Mouse (Mus musculus) gastrocnemius, adult 18-20 months (tissue): ENCODE results near the gene Olfr117. TPM values are rescaled to one million over a fixed set of nuclear protein-coding genes. Genes with fewer than 3 reads are reported as not detected.
"Not testable (repeated sequence)": the region's sequence is repeated elsewhere in the genome, so short reads cannot be mapped to it uniquely, and the experiment has no call there.

ENCODE experiments used
- DNase-seq: peaks from one replicate; pipeline ENCODE4 v3.0.0; 2021; ENCODE audit warnings: low spot score
- long read RNA-seq, 2 experiments: library from polyadenylated mRNA; stranded (forward); transcript quantifications; one replicate each; pipeline ENCODE4 v2.0.0; 2021
- total RNA-seq, 2 experiments: library from RNA; stranded (reverse); gene quantifications; 2 replicates each; pipeline ENCODE4 v1.2.3; 2021

Gene Olfr117
- total RNA-seq = not detected
- long read RNA-seq, experiment 1 = 0 reads
- long read RNA-seq, experiment 2 = 0 reads

- no peak for DNase-seq
Measured at GRCm38 (mm10) chr17:37663682-37664081, at the start of gene Olfr117. Gene Olfr117 (minus strand): TSS chr17:37663782.

DNA sequence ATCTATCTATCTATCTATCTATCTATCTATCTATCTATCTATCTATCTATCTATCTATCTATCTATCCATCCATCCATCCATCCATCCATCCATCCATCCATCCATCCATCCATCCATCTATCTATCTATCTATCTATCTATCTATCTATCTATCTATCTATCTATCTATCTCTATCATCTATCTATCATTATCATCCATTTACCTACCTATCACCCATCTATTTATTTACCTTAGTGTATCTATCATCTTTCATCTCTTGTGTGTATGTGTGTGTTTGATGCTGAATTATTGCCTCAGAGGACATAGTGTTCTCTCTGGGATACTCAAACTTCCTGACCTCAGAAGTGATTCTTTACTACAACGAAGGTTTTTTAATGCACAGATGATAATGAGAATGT, 32.7 kb upstream of the Olfr117 start, which contains the start of gene Olfr119:
Gene Olfr119, plus strand, starts transcription at position 301 of the 400 bp plus-strand sequence.
- not testable (repeated sequence) for DNase-seq

DNA sequence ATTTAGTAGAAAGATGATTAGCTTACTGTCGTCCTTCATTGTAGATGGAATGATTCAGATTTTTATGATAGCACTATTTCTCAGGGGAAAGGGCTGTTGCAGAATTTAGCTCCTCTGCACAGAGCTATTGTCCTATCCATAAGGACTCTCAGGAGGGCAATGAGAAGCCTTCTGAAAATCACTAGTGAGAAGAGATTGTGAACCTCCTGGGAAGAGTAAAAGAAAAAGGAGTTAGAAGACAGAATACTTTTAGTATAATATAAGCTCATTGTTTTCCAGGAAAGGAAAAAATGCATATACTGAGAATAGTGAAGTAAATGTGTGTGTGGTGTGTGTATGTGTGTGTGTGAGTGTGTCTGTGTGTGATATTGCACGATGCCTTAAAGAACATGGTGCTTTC, 3.1 kb upstream of the Olfr117 start, which contains the start of gene Olfr118:
Gene Olfr118, plus strand, starts transcription at position 301 of the 400 bp plus-strand sequence.
- DNase-seq = no peak

DNA sequence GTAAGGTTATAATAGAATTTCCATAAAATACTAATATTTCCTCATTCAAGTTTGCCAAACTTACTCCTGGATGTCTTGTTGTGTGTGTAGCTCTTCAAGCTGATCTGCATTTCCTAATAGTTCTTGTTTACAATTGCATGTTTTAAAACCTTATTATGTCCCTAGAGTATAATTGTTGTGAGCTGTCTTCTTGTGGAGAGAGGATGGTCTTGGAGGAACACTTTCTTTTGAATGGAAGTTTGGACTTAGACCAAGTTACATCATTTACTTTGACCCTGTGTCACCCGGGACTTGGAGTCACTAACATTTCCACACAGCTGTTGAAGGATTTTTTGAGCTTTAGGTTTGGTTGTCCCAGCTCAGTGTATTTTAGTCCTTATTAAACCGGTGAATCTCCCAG, 36.6 kb downstream of the Olfr117 start, which contains the start of the genes Olfr115 and Olfr116:
Gene Olfr115, minus strand, starts transcription at position 101 of the 400 bp plus-strand sequence.
Gene Olfr116, minus strand, starts transcription at position 191 of the 400 bp plus-strand sequence.
- DNase-seq = peak; percentile 4

Other genes with a start within 250 kb of the Olfr117 start
- not detected for gene Olfr108, start 218.3 kb downstream of the Olfr117 start, total RNA-seq
- not detected for gene Olfr109, start 204.9 kb downstream of the Olfr117 start, total RNA-seq
- gene H2-M2, start 180.2 kb downstream of the Olfr117 start, total RNA-seq = not detected
- gene Olfr110, start 171.3 kb downstream of the Olfr117 start, total RNA-seq = not detected
- gene Olfr111, start 155.8 kb downstream of the Olfr117 start, total RNA-seq = not detected
- gene Olfr112, start 94.3 kb downstream of the Olfr117 start, total RNA-seq = not detected
- not detected for gene Olfr113, start 86.1 kb downstream of the Olfr117 start, total RNA-seq
- gene Olfr114, start 71.0 kb downstream of the Olfr117 start, total RNA-seq = not detected
- not detected for gene Olfr115, start 36.7 kb downstream of the Olfr117 start, total RNA-seq
- gene Olfr116, start 36.6 kb downstream of the Olfr117 start, total RNA-seq = not detected
- not detected for gene Olfr118, start 3.2 kb upstream of the Olfr117 start, total RNA-seq
- not detected for gene Olfr119, start 32.8 kb upstream of the Olfr117 start, total RNA-seq
- not detected for gene Olfr120, start 58.0 kb upstream of the Olfr117 start, total RNA-seq
- not detected for gene Olfr121, start 85.1 kb upstream of the Olfr117 start, total RNA-seq
- not detected for gene Olfr122, start 104.8 kb upstream of the Olfr117 start, total RNA-seq
- not detected for gene Olfr123, start 129.7 kb upstream of the Olfr117 start, total RNA-seq
- gene Olfr124, start 136.1 kb upstream of the Olfr117 start, total RNA-seq = not detected
- gene Olfr125, start 169.2 kb upstream of the Olfr117 start, total RNA-seq = not detected
- gene Olfr126, start 183.7 kb upstream of the Olfr117 start, total RNA-seq = not detected
- gene Olfr127, start 236.7 kb upstream of the Olfr117 start, total RNA-seq = not detected